Mouse (Mus musculus): Measurements from ENCODE around the gene Ahnak. TPM values are rescaled to one million over a fixed set of nuclear protein-coding genes. Genes with fewer than 3 reads are reported as not detected.

The Ahnak gene
- polyA plus RNA-seq, 1 experiment from 2014 or later = 22.2 TPM

GRCm38 (mm10) chr19:9025562-9026257 lies 36.6 kb downstream of the Ahnak start:
- no peak overlapping the region for H3K4me3 ChIP-seq (ENCODE audit: low read depth, low read length)

GRCm38 (mm10) chr19:9026634-9027033 lies 37.5 kb downstream of the Ahnak start:
- Histone ChIP-seq H3K9ac (ENCODE audit: low read length) (no peak overlapping the region), H3K27me3 (replicated peaks; ENCODE audit: control insufficient read depth, insufficient read depth, low read length) (no peaks in the 10 kb centered on the region), H3K27ac (ENCODE audit: low read depth) (no peak overlapping the region), H3K4me1 (replicated peaks; ENCODE audit: control insufficient read depth, insufficient read depth, low read length) (peaks cover 6% of the 10 kb centered on the region; the same call in 1 of the 2 replicates), H3K36me3 (ENCODE audit: control insufficient read depth, insufficient read depth, low read length) (no peaks in the 10 kb centered on the region), H3K4me2 (ENCODE audit: low read length) (no peak overlapping the region), H3K9me3 (ENCODE audit: control insufficient read depth, low read length) (no peaks in the 10 kb centered on the region), H3K4me3 (ENCODE audit: low read depth, low read length) (no peak overlapping the region)
- no peak for ATAC-seq (replicated peaks; ENCODE audit: low FRiP score, low TSS enrichment, low read depth)
- no peak for DNase-seq (ENCODE audit: low spot score)
- 91% methylated on average over 4 of the region's 4 CpGs for WGBS

More at GRCm38 (mm10) chr19:9025562-9026257, 36.6 kb downstream of the Ahnak start:
- Histone ChIP-seq H3K27me3 (replicated peaks; ENCODE audit: control insufficient read depth, insufficient read depth, low read length) (no peaks in the 10 kb centered on the region), H3K9ac (ENCODE audit: low read length) (no peak overlapping the region), H3K4me2 (ENCODE audit: low read length) (no peak overlapping the region), H3K4me1 (replicated peaks; ENCODE audit: control insufficient read depth, insufficient read depth, low read length) (peaks cover 6% of the 10 kb centered on the region; the same call in 1 of the 2 replicates), H3K36me3 (ENCODE audit: control insufficient read depth, insufficient read depth, low read length) (no peaks in the 10 kb centered on the region), H3K27ac (ENCODE audit: low read depth) (no peak overlapping the region), H3K9me3 (ENCODE audit: control insufficient read depth, low read length) (no peaks in the 10 kb centered on the region)
- WGBS = 85% methylated on average over 5 of the region's 5 CpGs
- DNase-seq (ENCODE audit: low spot score) (no peak), ATAC-seq (replicated peaks; ENCODE audit: low FRiP score, low TSS enrichment, low read depth) (no peak)

- Histone ChIP-seq H3K27me3 (replicated peaks; ENCODE audit: control insufficient read depth, insufficient read depth, low read length) (no peaks in the 10 kb centered on the region), H3K9me3 (ENCODE audit: control insufficient read depth, low read length) (no peaks in the 10 kb centered on the region), H3K27ac (ENCODE audit: low read depth) (no peak overlapping the region), H3K4me3 (ENCODE audit: low read depth, low read length) (no peak overlapping the region), H3K9ac (ENCODE audit: low read length) (no peak overlapping the region), H3K4me1 (replicated peaks; ENCODE audit: control insufficient read depth, insufficient read depth, low read length) (peaks cover 6% of the 10 kb centered on the region; the same call in 1 of the 2 replicates), H3K4me2 (ENCODE audit: low read length) (no peak overlapping the region), H3K36me3 (ENCODE audit: control insufficient read depth, insufficient read depth, low read length) (no peaks in the 10 kb centered on the region)
- no peak for DNase-seq (ENCODE audit: low spot score)
- ATAC-seq (replicated peaks; ENCODE audit: low FRiP score, low TSS enrichment, low read depth) = no peak
- WGBS = 14% methylated on average over 5 of the region's 5 CpGs
Observed at GRCm38 (mm10) chr19:9027795-9028194, 38.7 kb downstream of the Ahnak start.

GRCm38 (mm10) chr19:9028375-9028774 lies 39.3 kb downstream of the Ahnak start:
- DNase-seq (ENCODE audit: low spot score) = no peak
- Histone ChIP-seq H3K36me3 (ENCODE audit: control insufficient read depth, insufficient read depth, low read length) (no peaks in the 10 kb centered on the region), H3K27ac (ENCODE audit: low read depth) (no peak overlapping the region), H3K9ac (ENCODE audit: low read length) (no peak overlapping the region), H3K9me3 (ENCODE audit: control insufficient read depth, low read length) (no peaks in the 10 kb centered on the region), H3K27me3 (replicated peaks; ENCODE audit: control insufficient read depth, insufficient read depth, low read length) (no peaks in the 10 kb centered on the region), H3K4me3 (ENCODE audit: low read depth, low read length) (no peak overlapping the region), H3K4me2 (ENCODE audit: low read length) (no peak overlapping the region), H3K4me1 (replicated peaks; ENCODE audit: control insufficient read depth, insufficient read depth, low read length) (peaks cover 8% of the 10 kb centered on the region; the same call in 1 of the 2 replicates)
- ATAC-seq (replicated peaks; ENCODE audit: low FRiP score, low TSS enrichment, low read depth) = no peak
- WGBS = 74% methylated on average over 3 of the region's 3 CpGs

GRCm38 (mm10) chr19:9029640-9030262 lies 40.7 kb downstream of the Ahnak start:
- H3K4me3 ChIP-seq (ENCODE audit: low read depth, low read length) = no peak overlapping the region
- H3K4me2 ChIP-seq (ENCODE audit: low read length) = no peak overlapping the region
- no peak overlapping the region for H3K9ac ChIP-seq (ENCODE audit: low read length)
- 84% methylated on average over 2 of the region's 2 CpGs for WGBS
- H3K4me1 ChIP-seq (replicated peaks; ENCODE audit: control insufficient read depth, insufficient read depth, low read length) = peaks cover 8% of the 10 kb centered on the region; the same call in 1 of the 2 replicates
- H3K9me3 ChIP-seq (ENCODE audit: control insufficient read depth, low read length) = no peaks in the 10 kb centered on the region
- H3K27ac ChIP-seq (ENCODE audit: low read depth) = no peak overlapping the region
- H3K27me3 ChIP-seq (replicated peaks; ENCODE audit: control insufficient read depth, insufficient read depth, low read length) = no peaks in the 10 kb centered on the region
- DNase-seq (ENCODE audit: low spot score) (no peak), ATAC-seq (replicated peaks; ENCODE audit: low FRiP score, low TSS enrichment, low read depth) (no peak)
- H3K36me3 ChIP-seq (ENCODE audit: control insufficient read depth, insufficient read depth, low read length) = no peaks in the 10 kb centered on the region

GRCm38 (mm10) chr19:9032502-9033129 lies 43.5 kb downstream of the Ahnak start:
- H3K9ac ChIP-seq (ENCODE audit: low read length) = no peak overlapping the region
- H3K9me3 ChIP-seq (ENCODE audit: control insufficient read depth, low read length) = no peaks in the 10 kb centered on the region
- 65% methylated on average over 7 of the region's 7 CpGs for whole genome bisulfite sequencing
- H3K4me3 ChIP-seq (ENCODE audit: low read depth, low read length) = no peak overlapping the region
- DNase-seq (ENCODE audit: low spot score) (no peak), ATAC-seq (replicated peaks; ENCODE audit: low FRiP score, low TSS enrichment, low read depth) (no peak)
- 0 out of 2 replicates have a peak, but pooled peaks cover 5% of the 10 kb centered on the region for H3K4me1 ChIP-seq (replicated peaks; ENCODE audit: control insufficient read depth, insufficient read depth, low read length)
- H3K27ac ChIP-seq (ENCODE audit: low read depth) = 0 out of 2 replicates have a peak overlapping the region, but pooled peaks have one; percentile 11
- no peak overlapping the region for H3K4me2 ChIP-seq (ENCODE audit: low read length)
- no peaks in the 10 kb centered on the region for H3K36me3 ChIP-seq (ENCODE audit: control insufficient read depth, insufficient read depth, low read length)
- H3K27me3 ChIP-seq (replicated peaks; ENCODE audit: control insufficient read depth, insufficient read depth, low read length) = no peaks in the 10 kb centered on the region

- Histone ChIP-seq H3K9me3 (ENCODE audit: control insufficient read depth, low read length) (no peaks in the 10 kb centered on the region), H3K27me3 (replicated peaks; ENCODE audit: control insufficient read depth, insufficient read depth, low read length) (no peaks in the 10 kb centered on the region), H3K4me1 (replicated peaks; ENCODE audit: control insufficient read depth, insufficient read depth, low read length) (0 out of 2 replicates have a peak, but pooled peaks cover 2% of the 10 kb centered on the region), H3K4me2 (ENCODE audit: low read length) (no peak overlapping the region), H3K9ac (ENCODE audit: low read length) (no peak overlapping the region), H3K4me3 (ENCODE audit: low read depth, low read length) (no peak overlapping the region), H3K27ac (ENCODE audit: low read depth) (0 out of 2 replicates have a peak overlapping the region, but pooled peaks have one; percentile 11), H3K36me3 (ENCODE audit: control insufficient read depth, insufficient read depth, low read length) (no peaks in the 10 kb centered on the region)
- DNase-seq (ENCODE audit: low spot score) = no peak
- 46% methylated on average over 9 of the region's 9 CpGs for WGBS
- ATAC-seq (replicated peaks; ENCODE audit: low FRiP score, low TSS enrichment, low read depth) = peak; percentile 81
Observed at GRCm38 (mm10) chr19:9033412-9034340, 44.6 kb downstream of the Ahnak start.

GRCm38 (mm10) chr19:9034480-9034879 lies 45.4 kb downstream of the Ahnak start:
- H3K9me3 ChIP-seq (ENCODE audit: control insufficient read depth, low read length) = no peaks in the 10 kb centered on the region
- ATAC-seq (replicated peaks; ENCODE audit: low FRiP score, low TSS enrichment, low read depth) = no peak
- H3K4me2 ChIP-seq (ENCODE audit: low read length) = no peak overlapping the region
- H3K4me1 ChIP-seq (replicated peaks; ENCODE audit: control insufficient read depth, insufficient read depth, low read length) = 0 out of 2 replicates have a peak, but pooled peaks cover 2% of the 10 kb centered on the region
- no peaks in the 10 kb centered on the region for H3K36me3 ChIP-seq (ENCODE audit: control insufficient read depth, insufficient read depth, low read length)
- no peaks in the 10 kb centered on the region for H3K27me3 ChIP-seq (replicated peaks; ENCODE audit: control insufficient read depth, insufficient read depth, low read length)
- H3K4me3 ChIP-seq (ENCODE audit: low read depth, low read length) = no peak overlapping the region
- no peak overlapping the region for H3K27ac ChIP-seq (ENCODE audit: low read depth)
- 84% methylated on average over 3 of the region's 3 CpGs for WGBS
- no peak for DNase-seq (ENCODE audit: low spot score)
- H3K9ac ChIP-seq (ENCODE audit: low read length) = no peak overlapping the region
